Mouse (Mus musculus): ENCODE measurements around the gene Zfp651.

DNA sequence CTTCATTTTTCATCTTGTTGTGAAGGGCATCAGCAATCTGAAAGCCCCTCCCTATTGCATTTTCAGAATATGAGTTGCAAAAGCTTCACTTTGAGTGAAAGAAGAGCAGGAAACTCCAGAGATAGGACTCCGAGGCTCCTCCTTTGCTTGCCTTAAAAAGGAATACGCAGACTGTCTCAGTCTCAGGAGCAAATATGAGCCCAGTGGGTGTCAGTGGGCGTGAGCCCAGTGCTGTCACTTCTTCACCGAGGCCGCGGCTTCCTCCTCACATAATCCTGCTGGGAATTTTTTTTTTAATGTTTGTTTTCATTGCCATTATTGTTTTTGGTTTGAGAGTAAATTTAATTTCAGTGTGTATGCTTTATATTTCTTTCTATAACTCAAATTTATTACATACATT, 18.6 kb upstream of the Zfp651 start:
- no peak for TF ChIP-seq REST (IDR thresholded peaks at IDR 0.05; ENCODE audit: insufficient read depth, insufficient read length)
- TF ChIP-seq CEBPB (IDR thresholded peaks at IDR 0.05; ENCODE audit: insufficient read depth, poor library complexity, severe bottlenecking) = no peak
- no peak for TF ChIP-seq POLR2AphosphoS2 (IDR thresholded peaks at IDR 0.05; ENCODE audit: insufficient read length, low read depth)
- no peak for TF ChIP-seq USF1 (IDR thresholded peaks at IDR 0.05; ENCODE audit: low read depth)
- TF ChIP-seq POLR2A (IDR thresholded peaks at IDR 0.05; ENCODE audit: insufficient read length, low read depth) = no peak
- TF ChIP-seq TCF12 (IDR thresholded peaks at IDR 0.05; ENCODE audit: insufficient read depth, poor library complexity, severe bottlenecking) = no peak
- TF ChIP-seq E2F4 (IDR thresholded peaks at IDR 0.05; ENCODE audit: insufficient read depth) = no peak
- no peak for TF ChIP-seq MAX (IDR thresholded peaks at IDR 0.05; ENCODE audit: low read depth)
- no peak for TF ChIP-seq MYOG (IDR thresholded peaks at IDR 0.05; ENCODE audit: control insufficient read depth in 1 of 3, insufficient read depth in 1 of 3, insufficient read length in 2 of 3, low read depth in 2 of 3)
- TF ChIP-seq MYOD1 (IDR thresholded peaks at IDR 0.05; ENCODE audit: control insufficient read depth in 1 of 3, insufficient read length in 2 of 3, low read depth in 2 of 3) = no peak
- no peak for TF ChIP-seq SRF (IDR thresholded peaks at IDR 0.05; ENCODE audit: control insufficient read depth, insufficient read length, low read depth)
- TF ChIP-seq TCF3 (IDR thresholded peaks at IDR 0.05; ENCODE audit: insufficient read length, low read depth) = no peak

Measured in myocyte (in vitro differentiated cells).